Mouse (Mus musculus): ENCODE measurements around the gene Slc35f6. TPM values are rescaled to one million over a fixed set of nuclear protein-coding genes. Genes with fewer than 3 reads are reported as not detected.
"Not testable (repeated sequence)": the region's sequence is repeated elsewhere in the genome, so short reads cannot be mapped to it uniquely, and the experiment has no call there.

Slc35f6 gene
- total RNA-seq, 2 experiments from 2014 or later, result 2.8 to 11.8 TPM

GRCm38 (mm10) chr5:30682967-30683600 is 35.4 kb downstream of the Slc35f6 start:
- no peak for ATAC-seq (replicated peaks; ENCODE audit: poor library complexity, severe bottlenecking)

DNA sequence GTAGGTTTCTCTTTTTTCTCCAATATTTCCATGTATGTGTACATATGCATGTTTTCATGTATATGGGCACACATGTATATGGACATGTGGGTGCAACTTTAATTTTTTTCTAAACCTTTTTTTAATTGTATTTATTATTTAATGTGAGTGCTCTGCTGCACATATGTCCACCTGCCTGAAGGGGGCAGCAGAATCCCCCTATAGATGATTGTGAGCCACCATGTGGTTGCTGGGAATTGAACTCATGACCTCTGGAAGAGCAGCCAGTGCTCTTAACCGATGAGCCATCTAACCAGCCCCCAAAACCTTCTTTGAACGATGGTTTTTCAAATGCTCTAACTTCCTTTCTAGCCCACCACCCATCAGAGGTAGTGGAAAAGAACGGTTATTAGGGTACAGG is 36.3 kb downstream of the Slc35f6 start:
- no peak for ATAC-seq (replicated peaks; ENCODE audit: poor library complexity, severe bottlenecking)

GRCm38 (mm10) chr5:30686781-30687180 is 39.0 kb downstream of the Slc35f6 start:
- no peak for ATAC-seq (replicated peaks; ENCODE audit: poor library complexity, severe bottlenecking)

- no peak for ATAC-seq (replicated peaks; ENCODE audit: poor library complexity, severe bottlenecking)
Observed at GRCm38 (mm10) chr5:30700361-30701000, 52.7 kb downstream of the Slc35f6 start.

GRCm38 (mm10) chr5:30701373-30701772 is 53.6 kb downstream of the Slc35f6 start:
- ATAC-seq (replicated peaks; ENCODE audit: poor library complexity, severe bottlenecking), result not testable (repeated sequence)

DNA sequence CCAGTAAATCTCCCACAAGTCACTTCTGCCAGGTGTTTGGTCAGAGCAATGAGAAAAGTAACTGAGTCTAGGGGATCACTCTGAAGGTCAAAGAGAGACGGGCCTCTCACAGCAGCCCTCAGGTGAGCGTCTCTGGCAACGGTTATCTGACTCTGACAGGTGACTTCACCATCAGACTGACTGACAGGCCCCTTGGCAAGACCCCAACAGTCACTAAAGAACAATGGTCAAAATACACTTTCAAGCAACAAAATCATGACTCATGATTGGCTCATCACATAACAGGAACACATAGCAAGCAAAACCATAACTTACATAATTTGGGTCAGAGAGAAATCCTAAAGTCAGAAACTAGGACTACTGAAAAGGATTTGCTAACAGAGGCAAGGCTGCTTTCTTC is 54.1 kb downstream of the Slc35f6 start:
- ATAC-seq (replicated peaks; ENCODE audit: poor library complexity, severe bottlenecking), result no peak

Other genes with a start within 250 kb of the Slc35f6 start
- gene Otof, start 186.0 kb upstream of the Slc35f6 start, total RNA-seq (2014; fragmentation: Nextera tagmentation), result not detected in 2 replicates
- gene Otof, start 186.0 kb upstream of the Slc35f6 start, total RNA-seq (2017), result not detected in 2 replicates
- not detected in 2 replicates for gene 1700001C02Rik, start 181.9 kb upstream of the Slc35f6 start, total RNA-seq (2014; fragmentation: Nextera tagmentation)
- not detected in 2 replicates for gene 1700001C02Rik, start 181.9 kb upstream of the Slc35f6 start, total RNA-seq (2017)
- not detected in 2 replicates for gene Cib4, start 102.1 kb upstream of the Slc35f6 start, total RNA-seq (2014; fragmentation: Nextera tagmentation)
- gene Cib4, start 102.1 kb upstream of the Slc35f6 start, total RNA-seq (2017), result not detected in 2 replicates
- not detected in 2 replicates for gene Kcnk3, start 59.8 kb upstream of the Slc35f6 start, total RNA-seq (2014; fragmentation: Nextera tagmentation)
- not detected in 2 replicates for gene Kcnk3, start 59.8 kb upstream of the Slc35f6 start, total RNA-seq (2017)
- 78.6 and 110 TPM in 2 replicates for gene Cenpa, start 18.8 kb downstream of the Slc35f6 start, total RNA-seq (2014; fragmentation: Nextera tagmentation)
- 84.8 and 124 TPM in 2 replicates for gene Cenpa, start 18.8 kb downstream of the Slc35f6 start, total RNA-seq (2017)
- not detected in 2 replicates for gene Dpysl5, start 63.6 kb downstream of the Slc35f6 start, total RNA-seq (2014; fragmentation: Nextera tagmentation)
- not detected in 2 replicates for gene Dpysl5, start 63.6 kb downstream of the Slc35f6 start, total RNA-seq (2017)
- not detected in 2 replicates for gene Mapre3, start 166.7 kb downstream of the Slc35f6 start, total RNA-seq (2014; fragmentation: Nextera tagmentation)
- gene Mapre3, start 166.7 kb downstream of the Slc35f6 start, total RNA-seq (2017), result not detected in 2 replicates
- 40.7 and 48.5 TPM in 2 replicates for gene Tmem214, start 220.1 kb downstream of the Slc35f6 start, total RNA-seq (2014; fragmentation: Nextera tagmentation)
- 21.5 and 24.9 TPM in 2 replicates for gene Tmem214, start 220.1 kb downstream of the Slc35f6 start, total RNA-seq (2017)
- gene Agbl5, start 240.8 kb downstream of the Slc35f6 start, total RNA-seq (2014; fragmentation: Nextera tagmentation), result 8.9 and 27.6 TPM in 2 replicates
- gene Agbl5, start 240.8 kb downstream of the Slc35f6 start, total RNA-seq (2017), result 7.7 and 12.5 TPM in 2 replicates